Mouse (Mus musculus) T-helper 17 cell (primary cell): ENCODE measurements around the gene Clptm1.

Source experiments
- in situ Hi-C, 2 experiments: fragments of 300-600 bp; cut with MboI, MseI; formaldehyde crosslinking; loops; 1 replicate in 1 of 2; 2 replicates in 1 of 2; pipeline ENCODE4 v1.15.1; 2025; ENCODE audit warnings: high pct_unique_total_duplicates in 2 of 2

Gene Clptm1

GRCm38 (mm10) chr7:19666750-19667149 lies 1.9 kb upstream of the Clptm1 start:
- in situ Hi-C loops, result loop anchor here in 1 of 2 experiments (5.0 kb wide), 1 partner anchor 46 kb away; no protein-coding TSS in a partner anchor

- in situ Hi-C loops, result no loop called here
These were observed 328 bp downstream of the Clptm1 start for GRCm38 (mm10) chr7:19664455-19664954.

GRCm38 (mm10) chr7:19663940-19664339 lies 893 bp downstream of the Clptm1 start:
- in situ Hi-C loops, result no loop called here

GRCm38 (mm10) chr7:19652614-19653013 lies 12.2 kb downstream of the Clptm1 start:
- in situ Hi-C loops, result no loop called here

GRCm38 (mm10) chr7:19651063-19651786 lies 13.6 kb downstream of the Clptm1 start:
- in situ Hi-C loops, result no loop called here

GRCm38 (mm10) chr7:19641223-19641622 lies 23.6 kb downstream of the Clptm1 start:
- in situ Hi-C loops, result no loop called here

GRCm38 (mm10) chr7:19635074-19635827 lies 29.6 kb downstream of the Clptm1 start:
- in situ Hi-C loops, result no loop called here

GRCm38 (mm10) chr7:19634591-19634990 lies 30.2 kb downstream of the Clptm1 start:
- in situ Hi-C loops, result no loop called here

- in situ Hi-C loops, result no loop called here
These were observed 31.0 kb downstream of the Clptm1 start for GRCm38 (mm10) chr7:19633855-19634254.

GRCm38 (mm10) chr7:19633197-19633596 lies 31.6 kb downstream of the Clptm1 start:
- in situ Hi-C loops, result no loop called here

GRCm38 (mm10) chr7:19632720-19633119 lies 32.1 kb downstream of the Clptm1 start:
- in situ Hi-C loops, result no loop called here

GRCm38 (mm10) chr7:19632275-19632674 lies 32.6 kb downstream of the Clptm1 start:
- in situ Hi-C loops, result no loop called here

GRCm38 (mm10) chr7:19629361-19629734 lies 35.5 kb downstream of the Clptm1 start, which contains the start of gene Relb:
Gene Relb, minus strand, starts transcription at chr7:19629438.
- in situ Hi-C loops, result no loop called here

GRCm38 (mm10) chr7:19628536-19629360 lies 36.1 kb downstream of the Clptm1 start:
- in situ Hi-C loops, result no loop called here

GRCm38 (mm10) chr7:19628192-19628535 lies 36.7 kb downstream of the Clptm1 start:
- in situ Hi-C loops, result no loop called here

- in situ Hi-C loops, result no loop called here
These were observed 37.1 kb downstream of the Clptm1 start for GRCm38 (mm10) chr7:19627721-19628120.

GRCm38 (mm10) chr7:19623433-19623832 lies 41.4 kb downstream of the Clptm1 start:
- in situ Hi-C loops, result no loop called here

GRCm38 (mm10) chr7:19622241-19622640 lies 42.6 kb downstream of the Clptm1 start:
- in situ Hi-C loops, result no loop called here

- in situ Hi-C loops, result no loop called here
These were observed 44.0 kb downstream of the Clptm1 start for GRCm38 (mm10) chr7:19620811-19621210.

GRCm38 (mm10) chr7:19619004-19619801 lies 45.6 kb downstream of the Clptm1 start:
- in situ Hi-C loops, result no loop called here

GRCm38 (mm10) chr7:19615036-19615577 lies 49.7 kb downstream of the Clptm1 start:
- in situ Hi-C loops, result no loop called here
